Comparison of ENCODE assay signal across 11 mouse cellular contexts in the genomic region with DNA sequence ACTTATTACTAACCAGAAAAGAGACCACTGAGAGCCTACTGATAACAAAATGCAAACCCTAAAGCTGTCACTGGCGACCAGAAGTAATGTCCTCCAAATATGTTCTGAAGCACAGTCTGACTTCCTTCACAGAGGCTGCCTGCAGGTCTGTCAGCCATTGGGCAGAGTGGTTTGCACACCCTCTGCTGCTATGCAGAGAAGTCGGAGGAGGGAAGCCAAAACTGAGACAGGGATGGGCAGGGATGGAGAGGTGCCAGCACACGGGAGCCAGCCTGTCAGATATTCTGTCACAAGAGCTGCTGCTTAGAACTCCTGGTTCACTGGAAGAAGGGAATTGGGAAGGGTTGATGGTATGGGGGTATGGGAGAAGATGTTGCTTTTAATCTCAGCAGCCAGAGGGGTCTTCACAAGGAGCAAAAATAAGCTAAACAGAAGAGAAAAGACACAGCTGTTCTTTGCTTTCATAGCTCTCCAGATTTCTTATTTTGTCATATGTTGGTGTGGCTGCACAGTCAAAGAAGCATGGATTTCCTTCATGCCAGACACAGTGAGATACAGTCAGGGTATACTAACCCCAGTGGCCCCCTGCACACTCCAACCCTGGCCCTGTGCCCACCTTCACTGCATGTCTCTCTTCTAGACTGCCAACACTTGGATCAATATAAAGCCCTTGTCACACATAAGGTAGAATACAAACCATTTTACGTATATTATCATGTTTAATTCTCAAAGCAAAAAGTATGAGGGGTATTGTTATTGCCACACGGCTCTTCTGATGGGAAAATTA. TPM values are rescaled to one million over a fixed set of nuclear protein-coding genes. Genes with fewer than 3 reads are reported as not detected.
DNase-seq lines count a peak whose midpoint lies in the region; ATAC-seq lines count a peak whose summit lies in the region.
"Had no signal": no experiment of that assay in that cellular context is flagged by ENCODE, and none has a peak within 500 bp of the region (broad histone marks: within the 10 kb centered on the region; RNA-seq: fewer than 3 reads in every experiment).

No protein-coding gene starts in this region.

- H3K36me3 ChIP-seq in forebrain, embryonic 14.5 days (ENCODE audit: control insufficient read depth, insufficient read depth, low read length) = no peaks in the 10 kb centered on the region
- no peaks in the 10 kb centered on the region for H3K36me3 ChIP-seq in forebrain, embryonic 10.5 days (replicated peaks)
- no peaks in the 10 kb centered on the region for H3K36me3 ChIP-seq in kidney, embryonic 14.5 days (ENCODE audit: control insufficient read depth, insufficient read depth, low read length)

- H3K4me2 ChIP-seq in forebrain, embryonic 14.5 days (ENCODE audit: low read length) = no peak overlapping the region
- H3K4me2 ChIP-seq in kidney, embryonic 14.5 days (replicated peaks; ENCODE audit: low read depth, low read length) = no peak overlapping the region

- H3K4me1 ChIP-seq in forebrain, embryonic 14.5 days (ENCODE audit: control insufficient read depth, insufficient read depth, low read length) = no peaks in the 10 kb centered on the region
- no peaks in the 10 kb centered on the region for H3K4me1 ChIP-seq in forebrain, embryonic 10.5 days
- H3K4me1 ChIP-seq in kidney, embryonic 14.5 days (ENCODE audit: control insufficient read depth, insufficient read depth, low read length) = no peaks in the 10 kb centered on the region

- no peak overlapping the region for H3K27ac ChIP-seq in forebrain, embryonic 14.5 days (ENCODE audit: low read depth, low read length)
- H3K27ac ChIP-seq in forebrain, embryonic 10.5 days = no peak overlapping the region
- no peak overlapping the region for H3K27ac ChIP-seq in kidney, embryonic 14.5 days (ENCODE audit: low read depth, low read length)

- no peaks in the 10 kb centered on the region for H3K9me3 ChIP-seq in forebrain, embryonic 14.5 days (replicated peaks; ENCODE audit: control insufficient read depth, low read length)
- no peaks in the 10 kb centered on the region for H3K9me3 ChIP-seq in forebrain, embryonic 10.5 days
- H3K9me3 ChIP-seq in kidney, embryonic 14.5 days (ENCODE audit: control insufficient read depth, low read length) = no peaks in the 10 kb centered on the region

- H3K27me3 ChIP-seq in forebrain, embryonic 14.5 days (replicated peaks; ENCODE audit: control insufficient read depth, insufficient read depth, low read length) = no peaks in the 10 kb centered on the region
- H3K27me3 ChIP-seq in forebrain, embryonic 10.5 days (ENCODE audit: poor library complexity, severe bottlenecking) = no peaks in the 10 kb centered on the region
- H3K27me3 ChIP-seq in kidney, embryonic 14.5 days (ENCODE audit: control insufficient read depth, insufficient read depth, low read length) = no peaks in the 10 kb centered on the region

- no peak for ATAC-seq in forebrain, embryonic 14.5 days
- no peak for ATAC-seq in kidney, embryonic 14.5 days (ENCODE audit: low FRiP score, low TSS enrichment)
- ATAC-seq in erythroid progenitor cell, adult 5-6 weeks (replicated peaks; ENCODE audit: low FRiP score, poor library complexity, severe bottlenecking) = no peak

- DNase-seq in forebrain, embryonic 14.5 days (ENCODE audit: low spot score) = peak; percentile 13
- no peak for DNase-seq in forebrain, embryonic 10.5 days (ENCODE audit: extremely low spot score, low spot score)
- DNase-seq in lung, postnatal 14 days = peak; percentile 5
- DNase-seq in lung, postnatal 25 days (ENCODE audit: low spot score) = no peak
- peak; percentile 17 to 19 for DNase-seq in layer of hippocampus, postnatal 25 days (ENCODE audit: extremely low spot score in 1 of 2, low spot score in 1 of 2)
- no peak for DNase-seq in spleen, postnatal 14 days (ENCODE audit: low spot score in 2 of 2)
- DNase-seq: kidney, adult 11 months had no signal

- H3K4me3 ChIP-seq in forebrain, embryonic 14.5 days (ENCODE audit: low read depth, low read length) = no peak overlapping the region
- H3K4me3 ChIP-seq in forebrain, embryonic 10.5 days = no peak overlapping the region
- no peak overlapping the region for H3K4me3 ChIP-seq in kidney, embryonic 14.5 days (ENCODE audit: low read length)

- no peak overlapping the region for H3K9ac ChIP-seq in forebrain, embryonic 14.5 days (ENCODE audit: low read length)
- H3K9ac ChIP-seq in kidney, embryonic 14.5 days (ENCODE audit: low read depth, low read length) = no peak overlapping the region

- WGBS in forebrain, embryonic 14.5 days = 71% methylated on average over 5 of the region's 5 CpGs
- WGBS in forebrain, embryonic 10.5 days = 79% methylated on average over 5 of the region's 5 CpGs
- WGBS in kidney, embryonic 14.5 days = 58% methylated on average over 5 of the region's 5 CpGs

RNA-seq across cellular contexts. Expression of gene Stxbp5l, which starts 48.8 kb away (rescaled TPM):
- polyA plus RNA-seq in forebrain, embryonic 14.5 days (2014; fragmentation: Nextera tagmentation; extraction: Ambion mirVana) = 3.0 and 5.0 TPM in 2 replicates
- polyA plus RNA-seq in forebrain, embryonic 10.5 days (2016; fragmentation: Nextera tagmentation; extraction: Ambion mirVana) = 1.2 and 1.3 TPM in 2 replicates
- total RNA-seq in layer of hippocampus, postnatal 25 days (2021) = 100 to 1,000 TPM; 111 to 147 TPM
- 1.8 and 4.0 TPM in 2 replicates for polyA plus RNA-seq in kidney, embryonic 14.5 days (2014; fragmentation: Nextera tagmentation; extraction: Ambion mirVana)
- total RNA-seq in erythroid progenitor cell, adult 5-6 weeks (2015; ENCODE audit: low replicate concordance) = not detected in 2 replicates
- not detected in 2 replicates for total RNA-seq in erythroid progenitor cell, adult 5-6 weeks (2017; ENCODE audit: low replicate concordance)
- total RNA-seq: common myeloid progenitor, adult 5-6 weeks; MEL had no signal

Comparison
In these comparisons a context has a peak if more than half of its experiments do, and no peak if none do; other contexts are left out.
1. DNase-seq: peak in forebrain, embryonic 14.5 days (single experiment), lung, postnatal 14 days (single experiment) and layer of hippocampus, postnatal 25 days (2 of 2); none in forebrain, embryonic 10.5 days (single experiment), lung, postnatal 25 days (single experiment) and spleen, postnatal 14 days (0 of 2).